Mouse (Mus musculus) E14TG2a.4 (cell line): ENCODE measurements at regions not wholly inside any gene's neighbourhood (a gene's known extent, or its start where the extent isn't known, plus 50 kb on each side); places are given as distances from the start of the nearest gene placed in this dataset.

Experiments used
- CTCF ChIP-seq: conservative IDR thresholded peaks from 2 replicates; pipeline ENCODE4 v1.5.1; 2014; ENCODE audit warnings: low read length
- NANOG ChIP-seq: IDR thresholded peaks from 2 replicates; pipeline ENCODE4 v1.6.1; 2014; ENCODE audit warnings: borderline replicate concordance, low read length, mixed read lengths
- POU5F1 ChIP-seq: IDR thresholded peaks from 2 replicates; pipeline ENCODE4 v1.6.1; 2014; ENCODE audit warnings: low read length, borderline replicate concordance

GRCm38 (mm10) chr6:37748296-37748980 is 122.2 kb upstream of the Trim24 start:
- TF ChIP-seq CTCF = no peak
- TF ChIP-seq POU5F1 = no peak
- no peak for TF ChIP-seq NANOG
